Mouse (Mus musculus): ENCODE measurements around the gene Dennd6a. TPM values are rescaled to one million over a fixed set of nuclear protein-coding genes. Genes with fewer than 3 reads are reported as not detected.

Dennd6a gene
- total RNA-seq, 1 experiment from 2014 or later = 58.2 TPM

- ATAC-seq (ENCODE audit: extremely low read depth, insufficient number of reproducible peaks, low FRiP score, poor library complexity, severe bottlenecking) = no peak
These were observed 63.6 kb downstream of the Dennd6a start for GRCm38 (mm10) chr14:26637025-26637850.

- peak; percentile 97 for ATAC-seq (ENCODE audit: extremely low read depth, insufficient number of reproducible peaks, low FRiP score, poor library complexity, severe bottlenecking)
These were observed 64.4 kb downstream of the Dennd6a start, which contains the start of gene Arf4 for GRCm38 (mm10) chr14:26637851-26638707. TSS of gene Arf4 (plus strand) at chr14:26638074.

DNA sequence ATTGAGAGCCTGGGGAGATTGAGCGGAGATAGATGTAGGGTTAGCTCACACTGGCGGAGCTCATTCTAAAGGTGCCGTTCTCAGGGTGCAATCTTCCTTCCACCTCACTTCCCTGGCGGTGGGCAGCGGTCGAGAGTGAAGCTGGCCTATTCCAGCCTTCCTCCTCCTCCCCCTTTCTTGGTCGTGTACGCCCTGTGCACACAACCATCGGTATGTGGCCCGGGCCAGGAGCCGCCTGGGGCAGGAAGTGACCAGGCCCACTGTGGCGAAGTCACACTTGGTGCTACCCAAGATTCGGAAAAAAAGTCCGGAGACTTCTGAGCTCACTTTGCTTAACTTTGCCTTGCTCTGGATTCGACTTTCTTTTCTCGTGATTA lies 65.0 kb downstream of the Dennd6a start:
- peak; percentile 37 for ATAC-seq (ENCODE audit: extremely low read depth, insufficient number of reproducible peaks, low FRiP score, poor library complexity, severe bottlenecking)

DNA sequence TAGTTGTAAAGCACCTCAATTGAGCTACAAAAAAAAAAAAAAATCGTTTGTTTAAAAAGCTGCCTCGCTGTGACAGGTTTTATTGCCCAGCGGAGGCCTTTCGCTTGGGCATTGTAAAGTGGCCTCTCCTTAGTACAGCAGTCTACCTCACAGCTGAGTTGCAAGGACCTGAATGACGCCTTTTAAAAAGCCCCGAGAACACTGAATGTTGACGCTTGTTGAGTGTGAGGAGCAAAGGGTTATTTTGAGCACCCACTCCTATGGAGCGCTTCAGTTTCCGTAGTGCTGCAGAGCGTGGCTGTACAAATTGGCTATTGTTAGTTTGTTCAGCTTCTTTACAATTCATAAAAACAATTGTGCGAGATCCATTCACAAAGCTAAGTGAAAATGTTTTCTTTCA lies 65.6 kb downstream of the Dennd6a start:
- ATAC-seq (ENCODE audit: extremely low read depth, insufficient number of reproducible peaks, low FRiP score, poor library complexity, severe bottlenecking) = no peak

GRCm38 (mm10) chr14:26639961-26640360 lies 66.3 kb downstream of the Dennd6a start:
- no peak for ATAC-seq (ENCODE audit: extremely low read depth, insufficient number of reproducible peaks, low FRiP score, poor library complexity, severe bottlenecking)

GRCm38 (mm10) chr14:26643006-26643624 lies 69.5 kb downstream of the Dennd6a start:
- no peak for ATAC-seq (ENCODE audit: extremely low read depth, insufficient number of reproducible peaks, low FRiP score, poor library complexity, severe bottlenecking)

- ATAC-seq (ENCODE audit: extremely low read depth, insufficient number of reproducible peaks, low FRiP score, poor library complexity, severe bottlenecking) = no peak
These were observed 72.5 kb downstream of the Dennd6a start for GRCm38 (mm10) chr14:26645989-26646650.

DNA sequence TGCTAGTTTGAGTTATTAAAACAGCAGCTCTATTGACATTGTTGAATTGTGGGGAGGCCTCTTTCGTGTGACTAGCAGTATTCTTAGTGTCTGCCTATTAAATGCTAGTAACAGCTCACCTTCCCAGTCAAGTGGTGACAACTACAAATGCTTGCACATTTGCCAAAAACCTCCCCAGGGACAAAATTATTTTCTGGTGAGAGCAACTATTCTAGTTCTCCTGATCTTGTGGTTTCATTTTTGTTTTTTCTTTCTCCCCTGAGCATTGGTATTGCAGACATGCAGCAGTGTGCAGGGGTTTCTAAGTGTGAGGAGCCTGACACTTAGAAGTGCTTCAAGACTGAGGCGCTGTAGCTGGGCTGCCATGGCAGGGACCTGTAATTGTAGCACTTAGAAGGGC lies 74.2 kb downstream of the Dennd6a start:
- ATAC-seq (ENCODE audit: extremely low read depth, insufficient number of reproducible peaks, low FRiP score, poor library complexity, severe bottlenecking) = no peak

DNA sequence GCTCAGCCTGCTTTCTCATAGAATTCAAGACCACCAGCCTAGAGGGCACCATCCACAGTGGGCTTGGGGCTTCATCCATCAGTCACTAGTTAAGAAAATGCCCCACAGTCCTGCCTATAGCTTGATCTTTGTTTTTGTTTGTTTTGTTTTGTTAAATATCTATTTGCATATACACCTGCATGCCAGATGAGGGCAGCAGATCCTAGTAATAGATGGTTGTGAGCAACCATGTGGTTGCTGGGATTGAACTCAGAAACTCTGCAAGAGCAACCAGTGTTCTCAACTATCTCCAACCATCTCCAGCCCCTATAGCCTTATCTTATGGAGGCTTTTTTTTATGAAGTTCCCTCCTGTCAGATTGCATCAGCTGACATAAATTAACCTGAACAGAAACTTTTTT lies 78.2 kb downstream of the Dennd6a start:
- ATAC-seq (ENCODE audit: extremely low read depth, insufficient number of reproducible peaks, low FRiP score, poor library complexity, severe bottlenecking) = peak; percentile 61

DNA sequence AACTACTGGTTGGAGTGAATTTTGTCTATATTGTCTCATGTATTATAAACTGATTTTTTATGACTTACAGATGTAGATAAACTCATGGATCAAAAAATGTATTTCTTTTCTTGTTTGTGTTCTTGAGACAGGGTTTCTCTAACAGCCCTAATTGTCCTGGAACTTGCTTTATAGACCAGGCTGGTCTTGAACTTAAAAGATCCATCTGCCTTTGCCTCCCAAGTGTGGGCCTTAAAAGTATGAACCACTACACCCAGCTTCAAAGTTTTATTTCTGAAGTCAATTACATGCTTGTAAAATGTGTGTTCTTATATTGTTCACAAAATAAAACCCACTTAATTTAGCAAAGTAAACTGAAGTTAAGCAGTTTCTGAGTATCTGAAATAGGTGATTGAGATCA lies 84.5 kb downstream of the Dennd6a start:
- no peak for ATAC-seq (ENCODE audit: extremely low read depth, insufficient number of reproducible peaks, low FRiP score, poor library complexity, severe bottlenecking)

DNA sequence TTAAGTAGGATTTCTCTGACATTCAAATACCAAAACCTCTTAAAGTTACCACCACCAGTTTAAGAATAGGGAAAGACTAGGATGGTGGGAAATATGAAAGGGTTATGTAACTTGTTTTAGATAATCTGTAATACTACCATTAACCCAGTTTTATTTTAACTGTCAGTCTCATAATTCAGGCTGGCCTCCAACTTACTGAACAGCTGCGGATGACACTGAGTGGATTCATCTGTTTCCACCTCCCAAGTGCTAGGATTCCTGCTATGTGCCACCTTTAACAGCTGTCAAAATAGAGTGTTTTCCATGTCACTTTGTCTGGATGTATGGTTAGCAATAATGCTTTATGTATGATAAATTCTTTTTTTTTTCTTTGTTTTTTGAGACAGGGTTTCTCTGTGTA lies 86.6 kb downstream of the Dennd6a start:
- ATAC-seq (ENCODE audit: extremely low read depth, insufficient number of reproducible peaks, low FRiP score, poor library complexity, severe bottlenecking) = no peak

DNA sequence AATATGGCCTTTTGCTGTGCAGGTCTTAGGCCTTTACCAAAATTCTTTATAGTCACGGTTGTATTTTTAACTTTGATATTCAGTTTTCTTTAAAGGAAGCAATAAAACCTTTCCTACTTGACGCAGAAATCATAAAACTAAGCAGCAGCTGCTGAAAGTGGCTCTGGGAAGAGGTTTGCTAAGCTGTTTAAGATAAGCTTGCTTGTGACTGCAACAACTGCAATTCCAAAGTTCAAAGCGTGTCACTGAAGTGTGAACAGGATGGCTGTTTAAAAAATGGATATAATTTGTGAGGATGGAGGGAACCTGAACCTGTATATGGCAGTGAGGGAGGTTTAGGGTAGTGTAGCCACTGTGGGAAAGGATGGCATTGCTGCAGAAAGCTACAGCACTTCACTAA lies 88.4 kb downstream of the Dennd6a start:
- ATAC-seq (ENCODE audit: extremely low read depth, insufficient number of reproducible peaks, low FRiP score, poor library complexity, severe bottlenecking) = no peak

GRCm38 (mm10) chr14:26662488-26662887 lies 88.8 kb downstream of the Dennd6a start:
- no peak for ATAC-seq (ENCODE audit: extremely low read depth, insufficient number of reproducible peaks, low FRiP score, poor library complexity, severe bottlenecking)

GRCm38 (mm10) chr14:26663851-26664250 lies 90.2 kb downstream of the Dennd6a start:
- no peak for ATAC-seq (ENCODE audit: extremely low read depth, insufficient number of reproducible peaks, low FRiP score, poor library complexity, severe bottlenecking)

GRCm38 (mm10) chr14:26667991-26668370 lies 94.3 kb downstream of the Dennd6a start:
- no peak for ATAC-seq (ENCODE audit: extremely low read depth, insufficient number of reproducible peaks, low FRiP score, poor library complexity, severe bottlenecking)

DNA sequence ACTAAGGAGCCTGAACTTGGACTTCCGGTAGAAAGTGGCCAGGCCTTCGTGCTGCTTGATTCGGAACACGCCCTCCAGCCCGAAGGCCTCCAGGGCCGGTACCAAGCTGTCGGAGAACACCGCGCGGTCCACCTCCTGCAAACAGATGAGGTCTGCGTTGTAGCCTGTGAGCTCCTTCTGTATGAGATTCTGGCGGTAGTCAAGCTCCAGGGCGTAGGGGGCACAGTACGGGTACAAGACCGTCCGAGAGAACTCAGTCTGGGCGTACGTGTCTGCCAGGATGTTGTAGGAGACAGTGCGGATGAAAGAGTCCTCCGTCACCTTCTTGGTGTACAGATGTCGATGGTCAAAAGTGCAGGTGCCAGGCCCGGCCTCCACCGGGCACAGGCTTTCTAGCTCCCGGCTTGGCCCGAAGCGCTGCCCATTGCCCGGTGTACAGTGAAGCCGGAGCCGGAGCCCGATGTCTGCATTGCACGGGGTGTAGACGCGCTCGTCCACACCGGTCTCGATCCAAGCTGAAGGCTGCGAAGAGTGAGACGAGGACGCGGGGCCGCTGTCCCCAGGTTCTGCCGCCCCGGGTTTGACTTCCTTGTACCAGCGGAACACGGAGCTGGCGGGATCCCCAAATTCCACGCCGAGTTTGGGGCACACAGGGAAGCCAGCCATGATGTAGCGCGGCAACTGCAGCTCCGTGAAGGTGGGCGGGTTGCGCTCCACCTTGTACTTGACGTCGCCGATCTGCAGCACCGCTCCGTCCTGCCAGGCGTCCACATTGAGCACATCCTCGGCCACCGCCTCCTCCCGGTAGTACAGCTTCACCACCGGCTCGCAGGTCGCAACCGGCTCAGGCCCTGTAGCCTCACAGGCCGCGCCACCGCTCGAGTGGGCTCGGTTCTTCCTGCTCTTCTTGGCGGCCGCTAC lies 95.0 kb downstream of the Dennd6a start:
- peak; percentile 31; the same call in 1 of the 2 replicates for ATAC-seq (ENCODE audit: extremely low read depth, insufficient number of reproducible peaks, low FRiP score, poor library complexity, severe bottlenecking)

DNA sequence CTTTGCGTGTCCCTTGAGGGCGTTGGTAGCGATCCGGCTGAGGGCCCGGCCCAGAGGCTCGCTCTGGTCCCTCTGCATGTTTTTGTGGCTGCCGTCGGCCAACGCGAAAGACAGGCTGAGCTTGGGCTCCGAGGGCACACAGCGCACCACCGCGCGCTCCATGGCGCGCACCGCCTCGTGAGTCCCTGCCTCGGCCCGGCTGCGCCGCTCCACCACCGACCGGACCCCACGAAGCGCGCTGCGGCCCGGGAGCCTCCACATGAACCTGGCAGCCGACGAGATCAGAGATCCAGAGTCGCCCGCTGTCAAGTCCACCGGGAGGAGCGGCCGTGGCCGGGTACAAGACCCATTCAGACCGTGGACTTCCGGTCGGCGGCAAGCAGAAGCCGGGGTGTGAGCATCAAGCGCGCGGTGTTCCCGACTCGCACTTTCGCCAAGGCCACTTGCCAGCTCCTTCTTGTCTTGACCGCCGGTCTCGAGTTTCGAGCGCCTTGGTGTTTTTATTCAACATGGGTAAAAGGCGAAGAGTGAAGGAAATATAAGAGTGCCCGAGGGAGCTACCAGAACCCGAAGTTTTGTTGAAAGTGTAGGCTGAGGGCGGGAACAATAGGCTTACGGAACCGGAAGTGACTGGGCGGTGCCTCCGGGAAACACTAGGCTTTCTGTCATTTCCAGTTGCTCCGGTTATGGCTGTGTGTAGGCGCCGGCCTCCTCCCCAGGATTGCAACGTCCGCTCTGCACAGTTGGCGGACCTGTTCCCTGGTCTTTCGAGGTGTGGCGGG lies 95.8 kb downstream of the Dennd6a start, which contains the start of gene Pde12:
TSS of gene Pde12 (minus strand) at position 592 of the 782 bp plus-strand sequence.
- ATAC-seq (ENCODE audit: extremely low read depth, insufficient number of reproducible peaks, low FRiP score, poor library complexity, severe bottlenecking) = peak; percentile 87

Measured in neutrophil, adult 5-6 weeks (primary cell).